Mouse (Mus musculus) limb, embryonic 10.5 days (tissue): ENCODE measurements around the gene Tbx19. TPM values are rescaled to one million over a fixed set of nuclear protein-coding genes. Genes with fewer than 3 reads are reported as not detected.

ENCODE experiments used
- DNase-seq: peaks from one replicate; pipeline ENCODE4 v3.0.0-alpha.2; 2017; ENCODE audit warnings: low spot score
- H3K27ac ChIP-seq: fragments of 300-500 bp; sonication (generic); 2 replicates; pipeline ENCODE4 v1.5.1; 2016; ENCODE audit warnings: mild to moderate bottlenecking
- H3K27me3 ChIP-seq: fragments of 300-500 bp; sonication (generic); 2 replicates; pipeline ENCODE4 v1.6.1; 2016; ENCODE audit warnings: low read depth, mild to moderate bottlenecking; ENCODE audit not compliant: poor library complexity, severe bottlenecking
- H3K36me3 ChIP-seq: fragments of 300-500 bp; sonication (generic); 2 replicates; pipeline ENCODE4 v1.6.1; 2016; ENCODE audit warnings: mild to moderate bottlenecking, moderate library complexity
- H3K4me1 ChIP-seq: fragments of 300-500 bp; sonication (generic); 2 replicates; pipeline ENCODE4 v1.6.1; 2016
- H3K4me3 ChIP-seq: fragments of 300-500 bp; sonication (generic); 2 replicates; pipeline ENCODE4 v1.5.1; 2016; ENCODE audit warnings: mild to moderate bottlenecking, moderate library complexity
- H3K9me3 ChIP-seq: fragments of 300-500 bp; sonication (generic); replicated peaks from 2 replicates; pipeline ENCODE4 v1.6.1; 2016; ENCODE audit warnings: mild to moderate bottlenecking
- WGBS: fragments of 180-500 bp; shearing (Covaris S2); methylation state at CpG from one replicate; pipeline ENCODE4 v1.1.7; 2016; 5-methylcytosine and 5-hydroxymethylcytosine counted together
- polyA plus RNA-seq: library from polyadenylated mRNA; unstranded; fragments of >200 nt; fragmentation: Nextera tagmentation; extraction: Ambion mirVana; gene quantifications from 2 replicates; pipeline ENCODE4 v1.2.1, GENCODE M21; 2016

The Tbx19 gene
- polyA plus RNA-seq, 1 experiment from 2014 or later, result not detected

- no peak overlapping the region for H3K27ac ChIP-seq
- no peaks in the 10 kb centered on the region for H3K36me3 ChIP-seq
- H3K9me3 ChIP-seq, result no peaks in the 10 kb centered on the region
- no peaks in the 10 kb centered on the region for H3K27me3 ChIP-seq
- H3K4me3 ChIP-seq, result no peak overlapping the region
- WGBS, result 83% methylated on average over 5 of the region's 5 CpGs
- no peak for DNase-seq
- H3K4me1 ChIP-seq, result no peaks in the 10 kb centered on the region
Measured at GRCm38 (mm10) chr1:165129573-165129972, 31.0 kb downstream of the Tbx19 start.

DNA sequence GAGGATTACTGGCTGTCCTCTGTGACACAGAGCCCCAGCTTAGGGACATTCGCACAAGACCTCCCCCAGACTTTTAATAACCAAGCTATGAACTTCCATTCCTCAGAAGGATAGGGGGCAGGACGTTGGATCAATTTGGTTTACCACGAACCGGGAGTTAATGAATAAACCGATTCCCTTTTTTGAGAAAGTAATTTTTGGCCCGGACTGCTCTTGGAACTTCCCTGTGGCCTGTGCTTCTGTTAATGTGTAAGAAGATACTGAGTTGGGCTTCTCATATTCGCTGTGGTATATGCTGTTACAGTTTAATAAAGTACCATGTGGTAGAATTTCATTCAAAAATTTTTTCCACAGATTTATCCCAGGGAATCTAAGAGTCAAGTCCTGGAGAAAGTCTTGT is 39.5 kb downstream of the Tbx19 start:
- Histone ChIP-seq H3K4me1 (0 out of 2 replicates have a peak, but pooled peaks cover 8% of the 10 kb centered on the region), H3K9me3 (no peaks in the 10 kb centered on the region), H3K27ac (no peak overlapping the region), H3K27me3 (peaks cover 9% of the 10 kb centered on the region; the same call in 1 of the 2 replicates), H3K4me3 (no peak overlapping the region), H3K36me3 (no peaks in the 10 kb centered on the region)
- DNase-seq, result no peak
- 85% methylated on average over 7 of the region's 7 CpGs for WGBS

- Histone ChIP-seq H3K4me1 (peaks cover 9% of the 10 kb centered on the region; the same call in 1 of the 2 replicates), H3K27ac (no peak overlapping the region), H3K4me3 (no peak overlapping the region), H3K36me3 (no peaks in the 10 kb centered on the region), H3K27me3 (peaks cover 9% of the 10 kb centered on the region; the same call in 1 of the 2 replicates), H3K9me3 (no peaks in the 10 kb centered on the region)
- peak; percentile 93 for DNase-seq
- WGBS, result 18% methylated on average over 21 of the region's 21 CpGs
Measured at GRCm38 (mm10) chr1:165120349-165120898, 40.1 kb downstream of the Tbx19 start.

GRCm38 (mm10) chr1:165119760-165120159 is 40.8 kb downstream of the Tbx19 start:
- Histone ChIP-seq H3K27me3 (peaks cover 9% of the 10 kb centered on the region; the same call in 1 of the 2 replicates), H3K9me3 (no peaks in the 10 kb centered on the region), H3K4me3 (0 out of 2 replicates have a peak overlapping the region, but pooled peaks have one; percentile 8), H3K4me1 (peaks cover 15% of the 10 kb centered on the region; the same call in 1 of the 2 replicates), H3K27ac (no peak overlapping the region), H3K36me3 (no peaks in the 10 kb centered on the region)
- DNase-seq, result no peak
- WGBS, result 19% methylated on average over 9 of the region's 9 CpGs

DNA sequence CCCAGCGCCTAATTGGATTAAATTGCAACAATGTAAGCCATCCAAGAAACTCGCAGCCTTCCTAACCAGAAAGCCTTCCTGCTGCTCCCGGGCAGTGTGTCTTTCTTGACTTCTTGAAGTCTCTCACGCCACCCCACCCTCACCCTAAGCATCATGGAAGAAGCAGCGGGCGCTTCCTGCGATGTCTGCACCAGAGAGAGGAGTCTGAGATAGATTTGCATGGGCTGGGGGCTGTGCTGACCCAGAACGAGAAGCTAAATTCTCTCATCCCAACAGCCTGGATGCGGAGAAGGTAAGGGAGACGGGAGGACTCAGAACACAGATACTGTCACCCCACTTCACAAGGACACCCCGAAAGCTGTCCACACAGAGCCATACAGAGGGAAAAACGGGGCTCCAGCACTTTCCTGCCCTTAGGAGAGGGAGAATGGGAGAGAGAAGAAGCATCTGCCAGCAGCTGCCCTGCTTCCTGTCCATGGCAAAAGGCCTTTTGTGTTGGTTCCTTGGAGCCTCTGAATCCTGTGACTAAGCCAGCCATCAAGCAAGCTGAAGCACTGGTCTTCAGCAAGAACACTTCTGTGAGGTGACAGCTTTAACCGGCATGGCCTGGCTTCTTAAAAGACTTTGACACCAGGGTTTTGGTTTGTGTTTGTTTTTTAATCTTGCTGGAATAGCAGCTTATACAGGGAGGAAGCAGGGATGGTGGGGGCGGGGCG is 41.4 kb downstream of the Tbx19 start:
- Histone ChIP-seq H3K4me1 (peaks cover 15% of the 10 kb centered on the region; the same call in 1 of the 2 replicates), H3K27me3 (peaks cover 9% of the 10 kb centered on the region; the same call in 1 of the 2 replicates), H3K4me3 (no peak overlapping the region), H3K9me3 (no peaks in the 10 kb centered on the region), H3K36me3 (no peaks in the 10 kb centered on the region), H3K27ac (no peak overlapping the region)
- 69% methylated on average over 15 of the region's 15 CpGs for WGBS
- no peak for DNase-seq

GRCm38 (mm10) chr1:165114460-165115175 is 46.0 kb downstream of the Tbx19 start:
- Histone ChIP-seq H3K4me1 (peaks cover 13% of the 10 kb centered on the region; the same call in 1 of the 2 replicates), H3K27me3 (no peaks in the 10 kb centered on the region), H3K36me3 (no peaks in the 10 kb centered on the region), H3K4me3 (no peak overlapping the region), H3K9me3 (no peaks in the 10 kb centered on the region), H3K27ac (no peak overlapping the region)
- no peak for DNase-seq
- 52% methylated on average over 17 of the region's 17 CpGs for WGBS

DNA sequence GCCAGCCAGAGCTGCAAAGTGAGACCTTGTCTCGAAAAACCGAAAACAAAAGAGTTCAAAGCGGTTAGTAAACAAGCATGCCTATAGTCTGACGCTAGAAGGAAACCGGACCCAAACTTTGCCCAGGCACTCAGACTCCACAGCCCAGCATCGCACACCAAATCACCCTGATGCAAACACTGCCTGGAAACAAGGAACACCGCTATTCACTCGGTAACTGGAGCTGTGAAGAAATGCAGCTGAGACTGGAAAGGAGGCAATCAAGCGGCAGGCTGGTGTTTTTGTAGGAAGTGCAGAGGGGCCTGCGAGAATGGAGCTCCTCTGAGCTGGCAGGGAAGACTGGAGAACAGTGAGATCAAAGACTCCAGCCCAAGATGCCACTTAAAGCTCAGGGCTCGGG is 46.9 kb downstream of the Tbx19 start:
- Histone ChIP-seq H3K27ac (0 out of 2 replicates have a peak overlapping the region, but pooled peaks have one; percentile 1), H3K27me3 (no peaks in the 10 kb centered on the region), H3K9me3 (no peaks in the 10 kb centered on the region), H3K36me3 (no peaks in the 10 kb centered on the region), H3K4me3 (no peak overlapping the region), H3K4me1 (peaks cover 12% of the 10 kb centered on the region; the same call in 1 of the 2 replicates)
- no peak for DNase-seq
- WGBS, result 42% methylated on average over 11 of the region's 11 CpGs

DNA sequence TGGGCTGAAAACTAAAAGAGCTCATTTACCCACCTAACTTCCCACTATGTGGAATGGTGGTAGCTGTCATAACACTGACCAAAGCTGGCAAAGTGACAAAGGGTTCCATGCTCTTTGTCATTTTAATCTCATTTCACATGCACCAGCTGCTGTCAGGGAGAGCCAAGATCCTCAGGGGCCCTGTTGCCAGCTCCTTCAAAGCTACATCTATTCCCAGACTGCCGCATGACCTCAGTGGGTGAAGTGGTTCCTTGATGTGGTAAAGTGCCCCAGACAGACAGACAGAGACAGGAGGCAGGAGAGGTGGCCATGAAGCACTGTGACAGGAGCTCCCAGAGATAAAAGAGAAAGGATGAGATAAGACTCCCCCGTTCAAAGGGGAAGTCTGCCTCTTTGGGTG is 49.9 kb downstream of the Tbx19 start:
- no peak overlapping the region for H3K4me3 ChIP-seq
- H3K27ac ChIP-seq, result no peak overlapping the region
- no peaks in the 10 kb centered on the region for H3K27me3 ChIP-seq
- peaks cover 12% of the 10 kb centered on the region; the same call in 1 of the 2 replicates for H3K4me1 ChIP-seq
- 61% methylated on average over 2 of the region's 2 CpGs for WGBS
- no peaks in the 10 kb centered on the region for H3K36me3 ChIP-seq
- no peak for DNase-seq
- no peaks in the 10 kb centered on the region for H3K9me3 ChIP-seq

DNA sequence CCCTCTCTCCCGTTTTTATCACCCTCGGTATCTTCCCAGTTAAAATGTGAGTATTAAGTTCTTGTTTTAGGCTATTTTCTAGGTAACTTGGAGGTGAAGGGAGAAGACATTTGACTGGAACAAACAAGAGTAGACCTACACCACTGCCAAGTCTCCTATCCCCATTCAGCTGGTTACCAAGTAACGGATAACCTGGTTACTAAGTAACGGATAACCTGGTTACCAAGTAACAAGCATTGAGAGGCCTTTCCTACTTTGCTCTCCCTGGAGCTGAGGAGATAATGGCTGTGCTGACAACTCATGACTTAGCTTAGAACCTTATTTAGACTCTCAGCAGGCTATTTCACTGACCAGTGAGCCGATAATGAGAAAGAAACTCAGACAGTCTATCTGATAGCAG is 51.4 kb downstream of the Tbx19 start:
- WGBS, result 85% methylated on average over 5 of the region's 5 CpGs
- Histone ChIP-seq H3K27ac (no peak overlapping the region), H3K36me3 (no peaks in the 10 kb centered on the region), H3K9me3 (no peaks in the 10 kb centered on the region), H3K4me3 (no peak overlapping the region), H3K4me1 (peaks cover 5% of the 10 kb centered on the region; the same call in 1 of the 2 replicates), H3K27me3 (no peaks in the 10 kb centered on the region)
- DNase-seq, result no peak

- H3K27me3 ChIP-seq, result no peaks in the 10 kb centered on the region
- H3K4me3 ChIP-seq, result no peak overlapping the region
- H3K27ac ChIP-seq, result no peak overlapping the region
- no peaks in the 10 kb centered on the region for H3K4me1 ChIP-seq
- H3K36me3 ChIP-seq, result no peaks in the 10 kb centered on the region
- no peak for DNase-seq
- no peaks in the 10 kb centered on the region for H3K9me3 ChIP-seq
- WGBS, result 61% methylated on average over 5 of the region's 5 CpGs
Measured at GRCm38 (mm10) chr1:165108477-165108876, 52.1 kb downstream of the Tbx19 start.

- WGBS, result 86% methylated on average over 2 of the region's 2 CpGs
- no peaks in the 10 kb centered on the region for H3K9me3 ChIP-seq
- no peaks in the 10 kb centered on the region for H3K4me1 ChIP-seq
- no peaks in the 10 kb centered on the region for H3K27me3 ChIP-seq
- no peaks in the 10 kb centered on the region for H3K36me3 ChIP-seq
- no peak overlapping the region for H3K27ac ChIP-seq
- no peak overlapping the region for H3K4me3 ChIP-seq
- DNase-seq, result no peak
Measured at GRCm38 (mm10) chr1:165106011-165106385, 54.6 kb downstream of the Tbx19 start.

DNA sequence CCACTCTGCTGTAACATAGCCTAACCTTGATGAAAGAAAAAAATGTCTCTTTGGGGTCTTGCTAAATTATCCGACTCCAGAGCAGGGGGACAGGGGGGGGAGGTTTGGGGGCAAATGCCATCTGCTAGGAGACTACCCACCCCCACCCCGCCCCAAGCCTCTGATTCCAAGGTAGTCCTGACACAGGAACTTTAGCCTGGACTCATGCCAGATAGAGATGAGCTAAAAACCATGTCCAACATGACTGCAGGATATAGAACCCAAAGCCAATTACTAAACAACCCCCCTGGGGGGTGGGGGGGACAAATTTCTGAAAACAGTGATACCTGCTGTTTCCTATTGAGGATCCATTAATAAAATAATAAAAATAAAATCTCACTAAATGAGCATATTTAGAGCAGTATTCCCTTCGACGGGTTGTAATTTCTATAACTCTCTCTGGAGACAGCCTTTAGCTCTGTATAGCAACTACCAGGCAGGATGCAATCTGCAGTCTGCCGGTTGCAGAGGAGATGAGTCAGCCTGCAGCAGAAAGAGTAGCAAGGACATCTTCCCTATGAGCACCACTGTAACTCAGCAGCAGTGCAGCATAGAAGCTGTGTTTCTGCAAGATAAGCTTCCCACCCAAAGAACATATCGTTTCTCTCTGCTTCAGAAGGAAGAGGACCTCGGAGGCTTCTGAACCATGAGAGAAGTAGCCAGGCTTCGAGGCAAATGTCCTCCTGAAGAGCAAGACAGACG is 55.1 kb downstream of the Tbx19 start:
- H3K4me1 ChIP-seq, result no peaks in the 10 kb centered on the region
- H3K4me3 ChIP-seq, result no peak overlapping the region
- H3K27ac ChIP-seq, result no peak overlapping the region

More for the DNA sequence above, 55.1 kb downstream of the Tbx19 start:
- DNase-seq, result no peak
- Histone ChIP-seq H3K27me3 (no peaks in the 10 kb centered on the region), H3K36me3 (no peaks in the 10 kb centered on the region), H3K9me3 (no peaks in the 10 kb centered on the region)
- 88% methylated on average over 9 of the region's 9 CpGs for WGBS
